Mouse (Mus musculus) G1E (cell line): Measurements from ENCODE around the gene Rnf220.

Experiments used
- CTCF ChIP-seq: IDR thresholded peaks from 2 replicates; pipeline ENCODE4 v1.5.1; 2012; ENCODE audit warnings: low read depth, low read length, inconsistent platforms, mixed read lengths
- POLR2AphosphoS5 ChIP-seq: IDR thresholded peaks from 2 replicates; pipeline ENCODE4 v1.6.1; 2012; ENCODE audit warnings: low read depth, low read length, inconsistent platforms; ENCODE audit not compliant: insufficient replicate concordance

- TF ChIP-seq CTCF (no peak), POLR2AphosphoS5 (no peak)
Observed at GRCm38 (mm10) chr4:117495869-117496401, 917 bp downstream of the Rnf220 start.
